Mouse (Mus musculus) G1E (cell line): ENCODE data around the gene Crybb2.

Experiments used
- CTCF ChIP-seq: IDR thresholded peaks from 2 replicates; pipeline ENCODE4 v1.5.1; 2012; ENCODE audit warnings: low read depth, low read length, inconsistent platforms, mixed read lengths
- GATA1 ChIP-seq: IDR thresholded peaks from 2 replicates; pipeline ENCODE4 v1.6.1; 2012; ENCODE audit warnings: borderline replicate concordance, low read length, inconsistent platforms, mixed read lengths

GRCm38 (mm10) chr5:113024154-113024764, 45.7 kb downstream of the Crybb2 start:
- no peak for TF ChIP-seq GATA1
- TF ChIP-seq CTCF: no peak
